Mouse (Mus musculus) ES-Bruce4 (cell line): Measurements from ENCODE around the gene Adamtsl1.

ENCODE experiments used
- CTCF ChIP-seq: IDR thresholded peaks from one replicate; pipeline ENCODE4 v1.8.1; 2011; ENCODE audit warnings: low read depth, low read length
- EP300 ChIP-seq: IDR thresholded peaks from 2 replicates; pipeline ENCODE4 v1.6.1; 2011; ENCODE audit warnings: low read depth, low read length; ENCODE audit not compliant: insufficient read depth
- POLR2A ChIP-seq: IDR thresholded peaks from one replicate; pipeline ENCODE4 v1.8.1; 2011; ENCODE audit warnings: low read length; ENCODE audit not compliant: insufficient read depth

- TF ChIP-seq CTCF (no peak), EP300 (no peak), POLR2A (no peak)
Measured at GRCm38 (mm10) chr4:86020372-86021090, 506.6 kb downstream of the Adamtsl1 start.
